Mouse (Mus musculus) liver, embryonic 14.5 days (tissue): Measurements from ENCODE around the gene Pex14. TPM values are rescaled to one million over a fixed set of nuclear protein-coding genes. Genes with fewer than 3 reads are reported as not detected.
A peak's percentile ranks its signal among the peaks of the same experiment; 100 is the strongest.

Source experiments
- ATAC-seq: fragments of 200-750 bp; cut with Nextera tagmentation; 2 replicates; pipeline ENCODE4 v1.8.0; 2017; ENCODE audit warnings: moderate number of reproducible peaks, mild to moderate bottlenecking, moderate library complexity; ENCODE audit not compliant: insufficient read depth
- DNase-seq, 3 experiments: peaks; one replicate each; pipeline ENCODE4 v3.0.0-alpha.2; 2012 to 2013; ENCODE audit warnings: low read depth in 3 of 3, low spot score in 3 of 3
- H3K27ac ChIP-seq: fragments of 300-500 bp; sonication (generic); 2 replicates; pipeline ENCODE4 v1.5.1; 2014; ENCODE audit warnings: moderate library complexity, mild to moderate bottlenecking, control low read depth, inconsistent platforms
- H3K27me3 ChIP-seq: fragments of 300-500 bp; sonication (generic); 2 replicates; pipeline ENCODE4 v1.6.1; 2014; ENCODE audit warnings: mild to moderate bottlenecking, low read length, moderate library complexity; ENCODE audit not compliant: control insufficient read depth, insufficient read depth
- H3K36me3 ChIP-seq: fragments of 300-500 bp; sonication (generic); replicated peaks from 2 replicates; pipeline ENCODE4 v1.6.1; 2014; ENCODE audit warnings: low read depth; ENCODE audit not compliant: control insufficient read depth, insufficient read depth
- H3K4me1 ChIP-seq, 2 experiments: fragments of 200-500 bp in 1 of 2; fragments of 300-500 bp in 1 of 2; sonication (generic) in 1 of 2; replicated peaks; 2 replicates each; pipeline ENCODE4 v1.6.1; 2012 to 2014; ENCODE audit warnings: antibody characterized with exemption in 1 of 2, inconsistent platforms in 1 of 2, low read length in 1 of 2; ENCODE audit not compliant: control insufficient read depth in 2 of 2, insufficient read depth in 2 of 2
- H3K4me2 ChIP-seq: fragments of 300-500 bp; sonication (generic); 2 replicates; pipeline ENCODE4 v1.6.1; 2014; ENCODE audit warnings: low read depth, mild to moderate bottlenecking, control low read depth, moderate library complexity
- H3K4me3 ChIP-seq, 2 experiments: fragments of 200-500 bp in 1 of 2; fragments of 300-500 bp in 1 of 2; sonication (generic) in 1 of 2; 2 replicates each; pipeline ENCODE4 v1.5.1; 2012 to 2014; ENCODE audit warnings: low read depth in 2 of 2, low read length in 2 of 2, mild to moderate bottlenecking in 2 of 2, control low read depth in 1 of 2, inconsistent platforms in 1 of 2, moderate library complexity in 1 of 2; ENCODE audit not compliant: insufficient read depth in 1 of 2
- H3K9ac ChIP-seq: fragments of 300-500 bp; sonication (generic); replicated peaks from 2 replicates; pipeline ENCODE4 v1.6.1; 2014; ENCODE audit warnings: mild to moderate bottlenecking, control low read depth, moderate library complexity
- H3K9me3 ChIP-seq: fragments of 300-500 bp; sonication (generic); 2 replicates; pipeline ENCODE4 v1.6.1; 2016; ENCODE audit warnings: low read length, mixed read lengths; ENCODE audit not compliant: control insufficient read depth
- CTCF ChIP-seq: IDR thresholded peaks from 2 replicates; pipeline ENCODE4 v1.5.1; 2016; ENCODE audit warnings: antibody characterized with exemption, low read depth, control low read depth
- EP300 ChIP-seq: IDR thresholded peaks from 2 replicates; pipeline ENCODE4 v1.6.1; 2016; ENCODE audit warnings: antibody characterized with exemption, low read depth
- WGBS: fragments of 180-500 bp; shearing (Covaris S2); extraction: QIAGEN DNeasy Blood & Tissue Kit; methylation state at CpG from one replicate; pipeline ENCODE4 v1.1.7; 2014; ENCODE audit not compliant: insufficient replicate concordance; 5-methylcytosine and 5-hydroxymethylcytosine counted together
- polyA plus RNA-seq, 2 experiments: library from polyadenylated mRNA; depleted of rRNA in 1 of 2; stranded (reverse) in 1 of 2; unstranded in 1 of 2; fragments of >200 nt; fragmentation: Nextera tagmentation in 1 of 2; extraction: Ambion mirVana in 1 of 2; gene quantifications; 2 replicates each; pipeline versions ENCODE4 v1.2.1 to v1.2.3; 2012 to 2014

Pex14 gene
- polyA plus RNA-seq, 2 experiments: 11.4 to 14.9 TPM

GRCm38 (mm10) chr4:149144459-149144858, 44.8 kb upstream of the Pex14 start:
- Histone ChIP-seq H3K27me3 (no peaks in the 10 kb centered on the region), H3K4me2 (no peak overlapping the region), H3K4me1 (peaks cover 0 to 13% of the 10 kb centered on the region in 2 experiments; a peak in 2 of 4 replicates), H3K4me3 (no peak overlapping the region), H3K9me3 (no peaks in the 10 kb centered on the region), H3K36me3 (no peaks in the 10 kb centered on the region; the same call in 1 of the 2 replicates), H3K9ac (no peak overlapping the region), H3K27ac (no peak overlapping the region)
- peak; percentile 42 to 52 (median 46) for DNase-seq
- peak; percentile 97 for TF ChIP-seq CTCF
- TF ChIP-seq EP300: no peak
- 5% methylated on average over 3 of the region's 3 CpGs for WGBS
- ATAC-seq: peak; percentile 57; the same call in 1 of the 2 replicates

DNA sequence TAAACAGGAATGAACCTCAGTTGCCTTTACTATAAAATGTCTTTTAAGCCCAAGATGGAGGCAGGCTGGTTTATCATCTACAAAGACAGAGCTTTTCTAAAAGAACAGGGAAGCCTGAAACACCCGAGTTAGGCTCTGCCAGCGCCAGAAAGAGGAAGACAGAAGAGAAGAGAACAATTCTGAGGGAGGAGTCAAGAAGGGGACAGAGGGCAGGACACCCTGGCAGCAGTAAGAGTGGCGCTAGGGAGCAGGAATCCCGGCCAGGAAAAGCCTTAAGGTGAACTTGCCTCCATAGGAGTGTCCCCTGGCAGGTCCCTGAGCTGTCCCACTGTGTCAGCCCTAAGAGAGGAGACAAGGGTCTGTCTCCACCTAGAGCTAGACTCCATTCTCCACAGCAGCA, 43.9 kb upstream of the Pex14 start:
- Histone ChIP-seq H3K4me3 (no peak overlapping the region), H3K9ac (no peak overlapping the region), H3K4me2 (no peak overlapping the region), H3K27ac (no peak overlapping the region), H3K36me3 (no peaks in the 10 kb centered on the region), H3K4me1 (peaks cover 0 to 13% of the 10 kb centered on the region in 2 experiments; a peak in 2 of 4 replicates), H3K27me3 (no peaks in the 10 kb centered on the region), H3K9me3 (no peaks in the 10 kb centered on the region)
- WGBS: 12% methylated on average over 4 of the region's 4 CpGs
- DNase-seq: no peak
- no peak for TF ChIP-seq CTCF
- TF ChIP-seq EP300: no peak
- ATAC-seq: no peak

DNA sequence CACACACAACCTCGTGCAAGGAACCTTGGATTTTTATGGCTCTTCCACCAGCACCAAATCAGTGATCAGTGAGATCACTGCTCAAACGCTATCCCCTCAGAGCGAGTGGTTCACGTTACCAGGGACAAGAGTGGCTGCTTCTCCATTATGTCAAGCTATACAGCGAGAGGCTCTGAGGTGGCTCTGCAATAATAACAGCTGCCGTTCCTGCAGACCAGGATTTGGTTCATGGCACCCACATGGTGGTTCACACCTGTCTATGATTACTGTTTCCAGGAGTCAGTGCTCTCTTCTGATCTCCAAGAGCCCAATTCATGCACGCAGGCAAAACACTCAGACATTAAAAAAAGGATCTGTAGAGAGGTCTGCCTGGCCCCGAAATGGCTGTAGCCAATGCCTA, 38.8 kb upstream of the Pex14 start:
- no peak for TF ChIP-seq EP300
- no peak for TF ChIP-seq CTCF
- no peaks in the 10 kb centered on the region for H3K9me3 ChIP-seq
- no peak overlapping the region for H3K4me2 ChIP-seq
- H3K27me3 ChIP-seq: no peaks in the 10 kb centered on the region
- DNase-seq: no peak
- no peak for ATAC-seq
- H3K27ac ChIP-seq: no peak overlapping the region
- H3K36me3 ChIP-seq: no peaks in the 10 kb centered on the region
- H3K4me3 ChIP-seq: no peak overlapping the region
- H3K9ac ChIP-seq: no peak overlapping the region
- WGBS: 76% methylated on average over 8 of the region's 8 CpGs
- peaks cover 3 to 4% of the 10 kb centered on the region in 2 experiments; a peak in 2 of 4 replicates for H3K4me1 ChIP-seq

GRCm38 (mm10) chr4:149136982-149137770, 37.5 kb upstream of the Pex14 start, which contains the start of gene Cenps:
Cenps (minus strand) TSS chr4:149137629.
- Histone ChIP-seq H3K4me3 (peak within 1 kb of the TSS; percentile 71 to 76), H3K4me2 (peak within 1 kb of the TSS; percentile 89), H3K4me1 (peaks cover 3 to 4% of the 10 kb centered on the region in 2 experiments; a peak in 2 of 4 replicates), H3K9me3 (no peaks in the 10 kb centered on the region), H3K36me3 (no peaks in the 10 kb centered on the region), H3K27ac (peak within 1 kb of the TSS; percentile 52), H3K27me3 (no peaks in the 10 kb centered on the region), H3K9ac (peak within 1 kb of the TSS; percentile 79)
- under 1% methylated on average over 61 of the region's 68 CpGs for WGBS
- ATAC-seq (peak; percentile 90), DNase-seq (peak; percentile 69 to 77 (median 69))
- TF ChIP-seq EP300 (no peak), CTCF (peak; percentile 98)

GRCm38 (mm10) chr4:149136116-149136850, 36.6 kb upstream of the Pex14 start:
- DNase-seq (no peak), ATAC-seq (no peak)
- H3K9ac ChIP-seq: peak overlapping the region; percentile 79
- peak overlapping the region; percentile 89 for H3K4me2 ChIP-seq
- no peaks in the 10 kb centered on the region for H3K36me3 ChIP-seq
- H3K4me3 ChIP-seq: peak overlapping the region; percentile 71 to 76
- H3K9me3 ChIP-seq: no peaks in the 10 kb centered on the region
- no peak overlapping the region; the same call in 1 of the 2 replicates for H3K27ac ChIP-seq
- no peaks in the 10 kb centered on the region for H3K27me3 ChIP-seq
- H3K4me1 ChIP-seq: peaks cover 3 to 4% of the 10 kb centered on the region in 2 experiments; a peak in 2 of 4 replicates
- TF ChIP-seq EP300: no peak
- TF ChIP-seq CTCF: no peak
- WGBS: 71% methylated on average over 18 of the region's 18 CpGs
